Mouse (Mus musculus) forebrain, embryonic 11.5 days (tissue): Measurements from ENCODE around the gene Babam2. TPM values are rescaled to one million over a fixed set of nuclear protein-coding genes. Genes with fewer than 3 reads are reported as not detected.

ENCODE experiments used
- ATAC-seq: fragments of 200-750 bp; cut with Nextera tagmentation; replicated peaks from 2 replicates; pipeline ENCODE4 v1.8.0; 2017; ENCODE audit warnings: moderate TSS enrichment; ENCODE audit not compliant: low FRiP score
- DNase-seq: peaks from one replicate; pipeline ENCODE4 v3.0.0-alpha.2; 2017; ENCODE audit warnings: low spot score
- H3K27ac ChIP-seq: fragments of 300-500 bp; sonication (generic); 2 replicates; pipeline ENCODE4 v1.5.1; 2014; ENCODE audit warnings: low read depth, low read length
- H3K27me3 ChIP-seq: fragments of 300-500 bp; sonication (generic); 2 replicates; pipeline ENCODE4 v1.6.1; 2014; ENCODE audit warnings: mild to moderate bottlenecking, low read length, mixed read lengths; ENCODE audit not compliant: control insufficient read depth, insufficient read depth
- H3K36me3 ChIP-seq: fragments of 300-500 bp; sonication (generic); 2 replicates; pipeline ENCODE4 v1.6.1; 2014; ENCODE audit warnings: mild to moderate bottlenecking, low read length, moderate library complexity, mixed read lengths; ENCODE audit not compliant: control insufficient read depth, insufficient read depth
- H3K4me1 ChIP-seq: fragments of 300-500 bp; sonication (generic); replicated peaks from 2 replicates; pipeline ENCODE4 v1.6.1; 2014; ENCODE audit warnings: low read length, mixed read lengths; ENCODE audit not compliant: control insufficient read depth, insufficient read depth
- H3K4me2 ChIP-seq: fragments of 300-500 bp; sonication (generic); 2 replicates; pipeline ENCODE4 v1.6.1; 2014; ENCODE audit warnings: low read depth, mild to moderate bottlenecking, low read length, moderate library complexity, mixed read lengths; ENCODE audit not compliant: severe bottlenecking
- H3K4me3 ChIP-seq: fragments of 300-500 bp; sonication (generic); 2 replicates; pipeline ENCODE4 v1.5.1; 2014; ENCODE audit warnings: low read depth, low read length
- H3K9ac ChIP-seq: fragments of 300-500 bp; sonication (generic); 2 replicates; pipeline ENCODE4 v1.6.1; 2014; ENCODE audit warnings: low read length
- H3K9me3 ChIP-seq: fragments of 300-500 bp; sonication (generic); 2 replicates; pipeline ENCODE4 v1.6.1; 2016; ENCODE audit warnings: low read length, mixed read lengths; ENCODE audit not compliant: control insufficient read depth
- WGBS: fragments of 180-500 bp; shearing (Covaris S2); extraction: QIAGEN DNeasy Blood & Tissue Kit; methylation state at CpG from one replicate; pipeline ENCODE4 v1.1.7; 2014; 5-methylcytosine and 5-hydroxymethylcytosine counted together
- polyA plus RNA-seq: library from polyadenylated mRNA; unstranded; fragments of >200 nt; fragmentation: Nextera tagmentation; extraction: Ambion mirVana; gene quantifications from 2 replicates; pipeline ENCODE4 v1.2.1, GENCODE M21; 2014

The Babam2 gene
- polyA plus RNA-seq, 1 experiment from 2014 or later, result 39.1 TPM

DNA sequence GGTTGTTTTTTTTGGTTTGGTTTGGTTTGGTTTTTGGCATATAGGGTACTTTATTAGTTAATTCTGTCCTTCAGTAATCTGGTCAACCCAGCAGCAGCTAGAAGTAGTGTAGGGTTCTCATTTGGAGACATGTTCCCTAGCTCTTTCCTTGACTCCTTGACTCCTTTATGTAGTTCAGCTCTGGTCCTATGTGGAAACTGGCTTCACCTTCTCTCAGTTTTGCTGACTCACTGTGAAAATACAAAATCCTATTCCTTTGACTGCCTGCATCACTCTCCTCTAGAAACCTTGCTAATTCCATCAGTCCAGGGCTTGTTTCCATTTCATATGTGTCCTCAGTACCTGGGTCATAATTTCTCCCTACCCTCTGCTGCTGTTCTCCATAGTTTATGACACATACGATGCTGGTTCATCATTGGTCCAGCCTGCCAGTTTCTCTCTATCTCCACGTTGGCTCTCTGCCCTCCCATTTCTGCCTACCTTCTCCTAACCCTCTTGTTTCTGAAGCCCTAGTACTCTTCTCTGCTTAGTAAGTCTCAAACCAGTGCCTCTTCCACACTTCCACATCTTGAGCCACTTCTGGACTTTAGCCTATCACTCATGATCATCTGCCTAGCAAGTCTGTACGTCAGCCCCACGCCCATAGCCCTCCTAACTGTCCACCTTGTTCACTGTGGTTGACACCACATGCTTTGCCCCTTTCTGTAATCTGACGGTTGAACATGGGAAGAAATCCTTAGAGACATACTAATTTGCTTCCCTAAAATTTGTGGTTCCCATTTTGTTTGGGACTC lies 163.5 kb downstream of the Babam2 start:
- H3K36me3 ChIP-seq, result no peaks in the 10 kb centered on the region
- no peak overlapping the region for H3K9ac ChIP-seq
- no peaks in the 10 kb centered on the region for H3K27me3 ChIP-seq
- ATAC-seq (no peak), DNase-seq (no peak)
- WGBS, result 92% methylated on average over 5 of the region's 5 CpGs
- no peak overlapping the region for H3K27ac ChIP-seq
- no peak overlapping the region for H3K4me2 ChIP-seq
- no peaks in the 10 kb centered on the region for H3K9me3 ChIP-seq
- no peak overlapping the region for H3K4me3 ChIP-seq
- no peaks in the 10 kb centered on the region for H3K4me1 ChIP-seq

DNA sequence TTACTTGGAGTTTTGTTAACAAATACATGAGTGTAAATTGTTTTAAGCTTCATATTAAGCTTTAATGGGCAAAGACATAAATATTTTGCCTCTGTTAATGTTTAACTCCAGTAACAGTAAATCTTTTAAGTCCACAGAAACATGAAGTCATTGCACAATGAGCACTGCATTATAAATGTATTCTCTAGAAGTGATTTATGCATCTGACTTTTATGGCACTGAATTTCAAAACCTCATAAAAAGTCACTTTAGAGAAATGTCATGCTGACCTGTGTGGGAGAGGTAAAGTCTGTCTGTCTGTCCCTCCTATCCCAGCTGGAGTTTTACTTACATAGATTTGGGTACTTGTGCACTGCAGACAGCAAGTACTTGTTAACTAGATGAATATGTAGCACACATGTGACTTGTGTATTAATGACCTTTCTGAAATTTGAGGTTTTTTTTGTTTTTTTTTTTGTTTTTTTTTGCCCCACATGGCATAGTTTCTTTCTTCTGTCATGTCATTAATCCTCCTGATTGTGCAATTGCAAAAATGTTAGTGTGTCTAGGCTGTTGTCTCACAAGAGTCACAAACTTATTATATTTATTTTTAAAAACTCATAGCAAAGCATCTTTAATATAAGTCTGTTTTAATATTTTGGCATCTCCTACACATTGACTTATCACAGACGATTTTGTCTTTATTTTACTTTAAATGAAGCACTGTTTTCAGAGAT lies 165.4 kb downstream of the Babam2 start:
- no peak for DNase-seq
- H3K4me1 ChIP-seq, result no peaks in the 10 kb centered on the region
- H3K27me3 ChIP-seq, result no peaks in the 10 kb centered on the region
- 86% methylated on average over 1 of the region's 1 CpGs for WGBS
- H3K4me2 ChIP-seq, result no peak overlapping the region
- H3K36me3 ChIP-seq, result no peaks in the 10 kb centered on the region
- H3K9ac ChIP-seq, result no peak overlapping the region
- H3K4me3 ChIP-seq, result no peak overlapping the region
- no peak overlapping the region for H3K27ac ChIP-seq
- no peak for ATAC-seq
- no peaks in the 10 kb centered on the region for H3K9me3 ChIP-seq

DNA sequence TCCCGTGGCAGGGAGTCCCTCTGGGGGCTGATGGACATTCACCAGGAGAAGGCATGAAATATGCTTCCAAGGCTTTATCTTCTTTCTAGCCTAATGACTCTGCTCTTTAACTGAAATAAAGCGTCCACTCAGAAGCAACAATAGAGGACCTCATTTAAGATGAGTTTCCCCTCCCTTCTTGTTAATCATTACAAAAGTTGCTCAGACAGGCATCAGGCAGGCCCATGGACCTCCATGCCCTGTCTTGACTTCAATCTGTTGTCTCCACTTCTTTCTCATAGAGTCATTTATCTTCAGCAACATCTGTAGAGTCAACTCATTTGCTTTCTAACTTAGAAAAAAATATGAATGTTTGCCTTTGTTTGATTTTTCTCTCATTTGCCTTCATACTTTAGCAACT lies 166.6 kb downstream of the Babam2 start:
- no peak for ATAC-seq
- WGBS, result 77% methylated on average over 2 of the region's 2 CpGs
- no peaks in the 10 kb centered on the region for H3K9me3 ChIP-seq
- H3K4me3 ChIP-seq, result no peak overlapping the region
- no peak overlapping the region for H3K4me2 ChIP-seq
- H3K4me1 ChIP-seq, result no peaks in the 10 kb centered on the region
- H3K36me3 ChIP-seq, result no peaks in the 10 kb centered on the region
- DNase-seq, result no peak
- H3K27ac ChIP-seq, result no peak overlapping the region
- H3K9ac ChIP-seq, result no peak overlapping the region
- no peaks in the 10 kb centered on the region for H3K27me3 ChIP-seq

DNA sequence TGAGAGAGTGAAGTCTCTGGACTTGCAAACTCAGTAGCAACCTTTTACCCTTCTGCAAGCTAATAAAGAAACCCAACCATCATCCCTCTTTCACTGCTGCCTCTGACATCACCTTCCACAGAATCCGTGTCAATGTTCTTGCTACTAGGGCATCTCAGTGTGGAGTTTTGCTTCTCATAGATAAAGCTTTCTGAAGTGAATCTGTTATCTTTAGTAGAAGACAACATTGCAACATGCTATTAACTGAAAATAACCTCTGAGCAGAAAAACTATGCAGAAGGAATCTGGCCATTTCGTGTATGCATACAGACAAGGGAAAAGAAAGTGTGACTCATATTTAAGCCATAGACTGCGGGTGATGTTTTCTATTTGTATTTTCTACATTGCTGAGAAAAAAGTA lies 168.6 kb downstream of the Babam2 start:
- no peaks in the 10 kb centered on the region for H3K36me3 ChIP-seq
- no peak for ATAC-seq
- no peak overlapping the region for H3K27ac ChIP-seq
- H3K27me3 ChIP-seq, result no peaks in the 10 kb centered on the region
- H3K4me2 ChIP-seq, result no peak overlapping the region
- H3K4me3 ChIP-seq, result no peak overlapping the region
- H3K4me1 ChIP-seq, result no peaks in the 10 kb centered on the region
- no peak for DNase-seq
- H3K9me3 ChIP-seq, result no peaks in the 10 kb centered on the region
- 88% methylated on average over 3 of the region's 3 CpGs for WGBS
- H3K9ac ChIP-seq, result no peak overlapping the region

DNA sequence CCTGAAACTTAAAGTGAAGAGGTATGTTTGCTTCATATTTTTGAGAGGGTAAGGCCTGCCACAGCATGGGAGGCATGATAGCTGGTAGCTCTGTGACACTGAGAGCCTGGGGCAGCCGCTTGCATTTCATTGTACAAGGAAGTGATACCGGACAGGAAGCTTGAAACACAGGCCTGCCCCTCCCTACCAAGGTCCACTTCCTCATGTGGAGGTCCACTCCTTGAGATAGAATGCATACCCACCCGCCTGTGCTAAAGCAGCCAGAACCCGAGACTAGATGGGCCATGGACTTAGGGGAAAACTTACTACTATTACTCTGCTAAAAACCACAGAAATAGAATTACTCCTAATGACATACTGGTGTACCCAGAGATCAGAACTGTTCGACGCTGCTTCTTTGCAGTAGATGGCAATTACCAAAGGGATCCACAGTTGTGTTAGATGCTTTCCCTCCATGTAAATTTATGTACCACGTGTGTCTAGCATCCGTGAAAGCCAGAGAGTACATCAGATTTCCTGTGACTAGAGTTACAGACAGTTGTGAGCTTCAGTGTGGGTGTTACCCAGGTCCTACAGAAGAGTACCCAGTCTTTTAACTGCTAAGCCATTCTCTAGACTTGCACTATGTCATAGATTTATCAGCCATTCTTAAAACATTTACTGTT lies 173.5 kb downstream of the Babam2 start:
- ATAC-seq (no peak), DNase-seq (no peak)
- H3K9me3 ChIP-seq, result no peaks in the 10 kb centered on the region
- H3K4me3 ChIP-seq, result no peak overlapping the region
- no peaks in the 10 kb centered on the region for H3K4me1 ChIP-seq
- no peak overlapping the region for H3K4me2 ChIP-seq
- no peaks in the 10 kb centered on the region for H3K36me3 ChIP-seq
- WGBS, result 88% methylated on average over 8 of the region's 8 CpGs
- no peaks in the 10 kb centered on the region for H3K27me3 ChIP-seq
- no peak overlapping the region for H3K27ac ChIP-seq
- no peak overlapping the region for H3K9ac ChIP-seq

DNA sequence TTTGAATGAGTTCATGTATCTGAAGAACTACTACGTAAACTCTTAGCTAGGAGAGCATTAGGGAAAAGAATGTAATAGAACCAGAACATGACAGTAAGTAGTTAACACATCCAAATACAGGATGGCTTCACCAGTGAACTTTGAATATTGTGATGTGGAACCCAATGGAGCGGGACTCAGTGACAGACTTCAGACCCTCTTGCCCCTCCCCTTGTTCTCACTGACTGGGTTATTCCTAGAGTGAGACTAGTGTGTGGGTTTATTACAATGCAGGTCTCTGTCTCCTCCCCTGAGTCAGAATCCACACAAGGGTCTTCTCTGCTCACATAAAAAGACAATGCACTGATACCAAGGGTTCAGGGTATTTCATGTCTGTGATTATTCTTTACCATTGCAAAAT lies 175.8 kb downstream of the Babam2 start:
- Histone ChIP-seq H3K27me3 (no peaks in the 10 kb centered on the region), H3K4me3 (no peak overlapping the region), H3K9me3 (no peaks in the 10 kb centered on the region), H3K4me2 (no peak overlapping the region), H3K27ac (no peak overlapping the region), H3K9ac (no peak overlapping the region), H3K4me1 (no peaks in the 10 kb centered on the region), H3K36me3 (no peaks in the 10 kb centered on the region)
- 99% methylated on average over 2 of the region's 2 CpGs for WGBS
- DNase-seq, result no peak
- ATAC-seq, result no peak

DNA sequence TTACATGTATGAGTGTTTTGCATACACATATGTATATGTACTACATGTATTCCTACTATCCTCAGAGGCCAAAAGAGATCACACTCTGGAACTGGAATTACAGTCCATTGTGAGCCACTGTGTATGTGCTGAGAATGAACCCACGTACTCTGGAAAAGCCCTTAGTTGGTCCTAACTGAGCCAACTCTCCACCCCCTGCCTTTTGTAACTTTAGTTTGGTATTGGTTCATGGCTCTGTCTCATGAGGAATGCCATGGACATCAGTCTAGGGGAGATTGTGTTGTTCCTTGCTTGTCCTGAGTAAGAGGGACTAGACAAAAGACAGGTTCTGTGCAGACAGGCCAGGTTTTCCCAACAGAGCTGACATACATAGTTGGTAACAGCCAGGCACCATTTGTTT lies 177.1 kb downstream of the Babam2 start:
- ATAC-seq (no peak), DNase-seq (no peak)
- Histone ChIP-seq H3K4me3 (no peak overlapping the region), H3K27ac (no peak overlapping the region), H3K27me3 (no peaks in the 10 kb centered on the region), H3K4me1 (no peaks in the 10 kb centered on the region), H3K4me2 (no peak overlapping the region), H3K9me3 (no peaks in the 10 kb centered on the region), H3K36me3 (no peaks in the 10 kb centered on the region), H3K9ac (no peak overlapping the region)
- 75% methylated on average over 1 of the region's 1 CpGs for WGBS

DNA sequence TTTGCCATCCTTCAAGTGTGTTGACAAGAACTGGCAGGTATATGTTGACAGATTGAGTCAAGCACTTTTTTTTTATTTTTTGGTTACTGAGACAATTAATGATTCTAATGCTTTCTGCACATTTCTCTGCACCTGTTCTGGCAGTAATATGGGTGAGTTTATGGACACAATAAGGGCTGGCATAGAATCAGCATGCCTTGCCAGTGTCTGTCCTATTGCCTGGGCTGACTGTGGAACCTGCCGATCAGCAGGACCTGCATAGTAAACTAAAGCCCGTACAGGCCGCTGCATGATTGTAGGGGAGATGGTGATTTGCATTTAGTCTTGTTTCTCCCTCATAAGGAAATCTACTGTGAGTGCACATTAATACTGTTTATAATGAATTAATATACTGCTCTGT lies 178.0 kb downstream of the Babam2 start:
- WGBS, result 92% methylated on average over 3 of the region's 3 CpGs
- no peaks in the 10 kb centered on the region for H3K4me1 ChIP-seq
- no peaks in the 10 kb centered on the region for H3K36me3 ChIP-seq
- H3K27ac ChIP-seq, result no peak overlapping the region
- ATAC-seq (no peak), DNase-seq (no peak)
- H3K9me3 ChIP-seq, result no peaks in the 10 kb centered on the region
- no peak overlapping the region for H3K9ac ChIP-seq
- H3K4me3 ChIP-seq, result no peak overlapping the region
- H3K27me3 ChIP-seq, result no peaks in the 10 kb centered on the region
- no peak overlapping the region for H3K4me2 ChIP-seq
